Mouse (Mus musculus): ENCODE data around the gene Armcx4. TPM values are rescaled to one million over a fixed set of nuclear protein-coding genes. Genes with fewer than 3 reads are reported as not detected.

The Armcx4 gene
- polyA plus RNA-seq, 1 experiment from 2014 or later, result 6.3 TPM

- no peak for ATAC-seq (ENCODE audit: insufficient number of reproducible peaks, low FRiP score, low TSS enrichment, low read depth)
- DNase-seq (ENCODE audit: low spot score), result no peak
- 92% methylated on average over 1 of the region's 1 CpGs for WGBS
- Histone ChIP-seq H3K36me3 (ENCODE audit: control insufficient read depth, insufficient read depth, low read length) (no peaks in the 10 kb centered on the region), H3K9ac (ENCODE audit: low read length) (no peak overlapping the region), H3K4me3 (ENCODE audit: low read depth, low read length) (no peak overlapping the region), H3K9me3 (ENCODE audit: control insufficient read depth, low read length) (no peaks in the 10 kb centered on the region), H3K4me1 (ENCODE audit: control insufficient read depth, insufficient read depth, low read length) (no peaks in the 10 kb centered on the region), H3K4me2 (ENCODE audit: low read depth, severe bottlenecking) (no peak overlapping the region), H3K27me3 (ENCODE audit: control insufficient read depth, insufficient read depth, low read length) (no peaks in the 10 kb centered on the region), H3K27ac (replicated peaks; ENCODE audit: low read depth, low read length) (no peak overlapping the region)
These were observed 10.4 kb upstream of the Armcx4 start for GRCm38 (mm10) chrX:134675959-134676358.

- 36% methylated on average over 5 of the region's 5 CpGs for WGBS
- H3K4me2 ChIP-seq (ENCODE audit: low read depth, severe bottlenecking), result peak overlapping the region; percentile 32
- peaks cover 4% of the 10 kb centered on the region; the same call in 1 of the 2 replicates for H3K27me3 ChIP-seq (ENCODE audit: control insufficient read depth, insufficient read depth, low read length)
- H3K36me3 ChIP-seq (ENCODE audit: control insufficient read depth, insufficient read depth, low read length), result no peaks in the 10 kb centered on the region; the same call in 1 of the 2 replicates
- H3K9me3 ChIP-seq (ENCODE audit: control insufficient read depth, low read length), result no peaks in the 10 kb centered on the region
- H3K27ac ChIP-seq (replicated peaks; ENCODE audit: low read depth, low read length), result peak overlapping the region; percentile 26; the same call in 1 of the 2 replicates
- peak overlapping the region; percentile 51; the same call in 1 of the 2 replicates for H3K4me3 ChIP-seq (ENCODE audit: low read depth, low read length)
- H3K9ac ChIP-seq (ENCODE audit: low read length), result peak overlapping the region; percentile 17; the same call in 1 of the 2 replicates
- DNase-seq (ENCODE audit: low spot score) (peak; percentile 46), ATAC-seq (ENCODE audit: insufficient number of reproducible peaks, low FRiP score, low TSS enrichment, low read depth) (0 out of 2 replicates have a peak, but pooled peaks have one; percentile 27)
- 0 out of 2 replicates have a peak, but pooled peaks cover 3% of the 10 kb centered on the region for H3K4me1 ChIP-seq (ENCODE audit: control insufficient read depth, insufficient read depth, low read length)
These were observed 1.4 kb upstream of the Armcx4 start for GRCm38 (mm10) chrX:134684936-134685335.

GRCm38 (mm10) chrX:134686739-134687171 lies 436 bp downstream of the Armcx4 start:
- Histone ChIP-seq H3K4me1 (ENCODE audit: control insufficient read depth, insufficient read depth, low read length) (0 out of 2 replicates have a peak, but pooled peaks cover 3% of the 10 kb centered on the region), H3K36me3 (ENCODE audit: control insufficient read depth, insufficient read depth, low read length) (no peaks in the 10 kb centered on the region; the same call in 1 of the 2 replicates), H3K4me3 (ENCODE audit: low read depth, low read length) (peak overlapping the region; percentile 51), H3K27ac (replicated peaks; ENCODE audit: low read depth, low read length) (peak overlapping the region; percentile 51; the same call in 1 of the 2 replicates), H3K4me2 (ENCODE audit: low read depth, severe bottlenecking) (peak overlapping the region; percentile 47), H3K27me3 (ENCODE audit: control insufficient read depth, insufficient read depth, low read length) (peaks cover 9% of the 10 kb centered on the region; the same call in 1 of the 2 replicates), H3K9ac (ENCODE audit: low read length) (peak overlapping the region; percentile 64), H3K9me3 (ENCODE audit: control insufficient read depth, low read length) (no peaks in the 10 kb centered on the region)
- ATAC-seq (ENCODE audit: insufficient number of reproducible peaks, low FRiP score, low TSS enrichment, low read depth), result peak; percentile 10; the same call in 1 of the 2 replicates
- WGBS, result 9% methylated on average over 16 of the region's 16 CpGs
- peak; percentile 69 for DNase-seq (ENCODE audit: low spot score)

DNA sequence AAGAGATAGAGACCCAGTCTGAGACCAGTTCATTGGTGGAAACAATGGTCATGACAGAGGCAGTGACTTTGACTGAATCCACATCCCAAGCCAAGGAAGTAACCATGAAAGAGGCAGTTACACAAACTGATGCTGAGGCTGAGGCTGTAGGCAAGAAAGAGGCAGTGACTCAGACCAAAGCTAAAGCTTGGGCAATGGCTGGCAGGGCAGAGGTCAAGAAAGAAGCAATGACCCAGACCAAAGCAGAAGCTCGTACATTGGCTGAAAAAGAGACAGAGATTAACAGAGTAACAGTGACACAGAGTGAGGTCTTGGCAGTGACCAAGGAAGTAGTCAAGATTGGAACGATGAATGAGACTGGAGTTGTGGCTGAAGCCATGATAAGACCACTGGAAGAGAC lies 3.4 kb downstream of the Armcx4 start:
- WGBS, result 92% methylated on average over 2 of the region's 2 CpGs
- no peaks in the 10 kb centered on the region; the same call in 1 of the 2 replicates for H3K36me3 ChIP-seq (ENCODE audit: control insufficient read depth, insufficient read depth, low read length)
- peaks cover 9% of the 10 kb centered on the region; the same call in 1 of the 2 replicates for H3K27me3 ChIP-seq (ENCODE audit: control insufficient read depth, insufficient read depth, low read length)

DNA sequence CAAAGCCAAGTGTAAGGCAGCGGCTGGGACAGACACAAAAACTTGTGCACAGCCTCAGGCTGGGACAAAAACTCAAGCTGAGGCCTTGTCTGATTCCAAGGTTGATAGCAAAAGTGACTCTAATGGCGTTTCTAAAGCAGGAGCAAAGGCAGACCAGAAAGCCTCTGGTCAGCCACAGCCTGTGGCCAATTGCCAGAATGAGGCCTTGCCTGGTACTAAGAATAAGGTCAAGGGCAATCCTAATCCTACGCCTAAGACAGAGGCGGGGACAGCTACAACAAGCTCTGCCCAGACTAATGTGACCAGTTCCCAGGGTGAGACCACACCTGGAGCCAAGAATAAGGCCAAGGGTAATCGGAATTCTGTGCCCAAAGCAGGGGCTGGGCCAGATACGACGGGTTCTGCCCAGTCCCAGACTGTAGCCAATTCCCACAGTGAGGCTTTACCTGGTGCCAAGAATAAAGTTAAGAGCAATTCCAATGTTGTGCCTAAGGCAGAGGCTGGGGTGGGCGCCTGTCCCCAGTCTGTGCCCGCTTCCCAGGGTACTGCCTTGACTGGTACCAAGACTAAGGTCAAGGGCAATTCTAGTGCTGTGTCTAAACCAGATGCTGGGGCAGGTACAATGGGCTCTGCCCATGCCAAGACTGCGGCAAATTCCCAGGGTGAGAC lies 4.7 kb downstream of the Armcx4 start:
- DNase-seq (ENCODE audit: low spot score) (no peak), ATAC-seq (ENCODE audit: insufficient number of reproducible peaks, low FRiP score, low TSS enrichment, low read depth) (no peak)
- no peak overlapping the region for H3K27ac ChIP-seq (replicated peaks; ENCODE audit: low read depth, low read length)
- peaks cover 7% of the 10 kb centered on the region; the same call in 1 of the 2 replicates for H3K27me3 ChIP-seq (ENCODE audit: control insufficient read depth, insufficient read depth, low read length)
- no peak overlapping the region for H3K4me2 ChIP-seq (ENCODE audit: low read depth, severe bottlenecking)
- no peaks in the 10 kb centered on the region; the same call in 1 of the 2 replicates for H3K36me3 ChIP-seq (ENCODE audit: control insufficient read depth, insufficient read depth, low read length)
- H3K4me3 ChIP-seq (ENCODE audit: low read depth, low read length), result no peak overlapping the region
- no peaks in the 10 kb centered on the region for H3K9me3 ChIP-seq (ENCODE audit: control insufficient read depth, low read length)
- 0 out of 2 replicates have a peak, but pooled peaks cover 3% of the 10 kb centered on the region for H3K4me1 ChIP-seq (ENCODE audit: control insufficient read depth, insufficient read depth, low read length)
- WGBS, result 90% methylated on average over 10 of the region's 10 CpGs
- no peak overlapping the region for H3K9ac ChIP-seq (ENCODE audit: low read length)

More for the DNA sequence above, 3.4 kb downstream of the Armcx4 start:
- Histone ChIP-seq H3K4me2 (ENCODE audit: low read depth, severe bottlenecking) (no peak overlapping the region), H3K4me1 (ENCODE audit: control insufficient read depth, insufficient read depth, low read length) (0 out of 2 replicates have a peak, but pooled peaks cover 3% of the 10 kb centered on the region), H3K9me3 (ENCODE audit: control insufficient read depth, low read length) (no peaks in the 10 kb centered on the region), H3K4me3 (ENCODE audit: low read depth, low read length) (no peak overlapping the region), H3K27ac (replicated peaks; ENCODE audit: low read depth, low read length) (no peak overlapping the region), H3K9ac (ENCODE audit: low read length) (no peak overlapping the region)
- DNase-seq (ENCODE audit: low spot score) (no peak), ATAC-seq (ENCODE audit: insufficient number of reproducible peaks, low FRiP score, low TSS enrichment, low read depth) (no peak)

- Histone ChIP-seq H3K4me2 (ENCODE audit: low read depth, severe bottlenecking) (no peak overlapping the region), H3K27ac (replicated peaks; ENCODE audit: low read depth, low read length) (no peak overlapping the region), H3K27me3 (ENCODE audit: control insufficient read depth, insufficient read depth, low read length) (peaks cover 6% of the 10 kb centered on the region; the same call in 1 of the 2 replicates), H3K4me1 (ENCODE audit: control insufficient read depth, insufficient read depth, low read length) (0 out of 2 replicates have a peak, but pooled peaks cover 3% of the 10 kb centered on the region), H3K9ac (ENCODE audit: low read length) (no peak overlapping the region), H3K36me3 (ENCODE audit: control insufficient read depth, insufficient read depth, low read length) (no peaks in the 10 kb centered on the region; the same call in 1 of the 2 replicates), H3K9me3 (ENCODE audit: control insufficient read depth, low read length) (no peaks in the 10 kb centered on the region), H3K4me3 (ENCODE audit: low read depth, low read length) (no peak overlapping the region)
- WGBS, result 90% methylated on average over 2 of the region's 2 CpGs
- DNase-seq (ENCODE audit: low spot score) (no peak), ATAC-seq (ENCODE audit: insufficient number of reproducible peaks, low FRiP score, low TSS enrichment, low read depth) (no peak)
These were observed 5.2 kb downstream of the Armcx4 start for GRCm38 (mm10) chrX:134691540-134691935.

GRCm38 (mm10) chrX:134716863-134717262 lies 30.5 kb downstream of the Armcx4 start:
- Histone ChIP-seq H3K4me2 (ENCODE audit: low read depth, severe bottlenecking) (no peak overlapping the region), H3K27ac (replicated peaks; ENCODE audit: low read depth, low read length) (no peak overlapping the region), H3K9me3 (ENCODE audit: control insufficient read depth, low read length) (no peaks in the 10 kb centered on the region), H3K36me3 (ENCODE audit: control insufficient read depth, insufficient read depth, low read length) (no peaks in the 10 kb centered on the region), H3K4me3 (ENCODE audit: low read depth, low read length) (no peak overlapping the region), H3K9ac (ENCODE audit: low read length) (no peak overlapping the region), H3K4me1 (ENCODE audit: control insufficient read depth, insufficient read depth, low read length) (no peaks in the 10 kb centered on the region), H3K27me3 (ENCODE audit: control insufficient read depth, insufficient read depth, low read length) (0 out of 2 replicates have a peak, but pooled peaks cover 2% of the 10 kb centered on the region)
- ATAC-seq (ENCODE audit: insufficient number of reproducible peaks, low FRiP score, low TSS enrichment, low read depth) (no peak), DNase-seq (ENCODE audit: low spot score) (no peak)
- WGBS, result 55% methylated on average over 3 of the region's 3 CpGs

GRCm38 (mm10) chrX:134717752-134718308 lies 31.5 kb downstream of the Armcx4 start, which contains the start of gene Armcx1:
Gene Armcx1, plus strand, starts transcription at chrX:134717963.
- Histone ChIP-seq H3K27ac (replicated peaks; ENCODE audit: low read depth, low read length) (peak within 1 kb of the TSS; percentile 65), H3K36me3 (ENCODE audit: control insufficient read depth, insufficient read depth, low read length) (no peaks in the 10 kb centered on the region), H3K9ac (ENCODE audit: low read length) (peak within 1 kb of the TSS; percentile 62), H3K9me3 (ENCODE audit: control insufficient read depth, low read length) (no peaks in the 10 kb centered on the region), H3K4me1 (ENCODE audit: control insufficient read depth, insufficient read depth, low read length) (no peaks in the 10 kb centered on the region), H3K4me2 (ENCODE audit: low read depth, severe bottlenecking) (peak within 1 kb of the TSS; percentile 43), H3K27me3 (ENCODE audit: control insufficient read depth, insufficient read depth, low read length) (0 out of 2 replicates have a peak, but pooled peaks cover 2% of the 10 kb centered on the region), H3K4me3 (ENCODE audit: low read depth, low read length) (peak within 1 kb of the TSS; percentile 44)
- 16% methylated on average over 16 of the region's 16 CpGs for WGBS
- ATAC-seq (ENCODE audit: insufficient number of reproducible peaks, low FRiP score, low TSS enrichment, low read depth), result peak; percentile 91; the same call in 1 of the 2 replicates
- peak; percentile 68 for DNase-seq (ENCODE audit: low spot score)

Data from limb, embryonic 11.5 days (tissue).